Mouse (Mus musculus) neural tube, embryonic 12.5 days (tissue): ENCODE measurements around the gene Olfr791. TPM values are rescaled to one million over a fixed set of nuclear protein-coding genes. Genes with fewer than 3 reads are reported as not detected.

Source experiments
- ATAC-seq: fragments of 200-750 bp; cut with Nextera tagmentation; 2 replicates; pipeline ENCODE4 v1.8.0; 2017; ENCODE audit warnings: low read depth, mild to moderate bottlenecking, moderate TSS enrichment, moderate library complexity; ENCODE audit not compliant: low FRiP score
- H3K27ac ChIP-seq: fragments of 300-500 bp; sonication (generic); 2 replicates; pipeline ENCODE4 v1.5.1; 2016
- H3K27me3 ChIP-seq: fragments of 300-500 bp; sonication (generic); replicated peaks from 2 replicates; pipeline ENCODE4 v1.6.1; 2016; ENCODE audit warnings: mild to moderate bottlenecking
- H3K36me3 ChIP-seq: fragments of 300-500 bp; sonication (generic); 2 replicates; pipeline ENCODE4 v1.6.1; 2016; ENCODE audit warnings: mild to moderate bottlenecking
- H3K4me1 ChIP-seq: fragments of 300-500 bp; sonication (generic); 2 replicates; pipeline ENCODE4 v1.6.1; 2016
- H3K4me2 ChIP-seq: fragments of 300-500 bp; sonication (generic); replicated peaks from 2 replicates; pipeline ENCODE4 v1.6.1; 2016; ENCODE audit warnings: mild to moderate bottlenecking
- H3K4me3 ChIP-seq: fragments of 300-500 bp; sonication (generic); 2 replicates; pipeline ENCODE4 v1.5.1; 2016
- H3K9ac ChIP-seq: fragments of 300-500 bp; sonication (generic); 2 replicates; pipeline ENCODE4 v1.6.1; 2016; ENCODE audit warnings: mild to moderate bottlenecking
- H3K9me3 ChIP-seq: fragments of 300-500 bp; sonication (generic); 2 replicates; pipeline ENCODE4 v1.6.1; 2016; ENCODE audit warnings: mild to moderate bottlenecking
- WGBS: fragments of 180-500 bp; shearing (Covaris S2); methylation state at CpG from one replicate; pipeline ENCODE4 v1.1.7; 2016; 5-methylcytosine and 5-hydroxymethylcytosine counted together
- polyA plus RNA-seq: library from polyadenylated mRNA; unstranded; fragments of >200 nt; fragmentation: Nextera tagmentation; extraction: Ambion mirVana; gene quantifications from 2 replicates; pipeline ENCODE4 v1.2.1, GENCODE M21; 2016

Gene Olfr791
- not detected in 2 replicates for polyA plus RNA-seq

- Histone ChIP-seq H3K4me1 (no peaks in the 10 kb centered on the region), H3K9ac (no peak within 1 kb of the TSS), H3K4me3 (no peak within 1 kb of the TSS), H3K9me3 (no peaks in the 10 kb centered on the region), H3K27me3 (no peaks in the 10 kb centered on the region), H3K36me3 (no peaks in the 10 kb centered on the region), H3K27ac (no peak within 1 kb of the TSS), H3K4me2 (no peak within 1 kb of the TSS)
- ATAC-seq = no peak
- 72% methylated on average over 3 of the region's 3 CpGs for whole genome bisulfite sequencing
These were observed at the start of gene Olfr791 for GRCm38 (mm10) chr10:129521492-129521891. TSS of gene Olfr791 (plus strand) at chr10:129521792.

DNA sequence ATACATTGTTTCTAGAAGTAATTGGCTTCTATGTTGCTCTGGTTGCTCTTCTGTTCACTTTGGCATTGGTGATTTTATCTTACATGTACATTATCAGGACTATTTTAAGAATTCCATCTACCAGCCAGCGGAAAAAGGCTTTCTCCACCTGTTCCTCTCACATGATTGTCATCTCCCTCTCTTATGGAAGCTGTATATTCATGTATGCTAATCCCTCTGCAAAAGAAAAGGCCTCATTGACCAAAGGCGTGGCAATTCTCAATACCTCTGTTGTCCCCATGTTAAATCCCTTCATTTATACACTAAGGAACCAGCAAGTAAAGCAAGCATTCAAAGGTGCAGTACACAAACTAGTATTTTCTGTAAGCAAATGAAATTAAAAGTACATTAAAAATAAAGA, 48.3 kb upstream of the Olfr791 start:
- Histone ChIP-seq H3K4me2 (no peak overlapping the region), H3K4me1 (no peaks in the 10 kb centered on the region), H3K4me3 (no peak overlapping the region), H3K9ac (no peak overlapping the region), H3K9me3 (no peaks in the 10 kb centered on the region), H3K36me3 (no peaks in the 10 kb centered on the region), H3K27me3 (no peaks in the 10 kb centered on the region), H3K27ac (no peak overlapping the region)
- 77% methylated on average over 2 of the region's 2 CpGs for WGBS
- no peak for ATAC-seq

- no peak overlapping the region for H3K4me3 ChIP-seq
- no peaks in the 10 kb centered on the region for H3K27me3 ChIP-seq
- no peaks in the 10 kb centered on the region for H3K9me3 ChIP-seq
- no peak overlapping the region for H3K4me2 ChIP-seq
- H3K4me1 ChIP-seq = no peaks in the 10 kb centered on the region
- H3K9ac ChIP-seq = no peak overlapping the region
- H3K27ac ChIP-seq = no peak overlapping the region
- H3K36me3 ChIP-seq = no peaks in the 10 kb centered on the region
- ATAC-seq = no peak
These were observed 47.9 kb upstream of the Olfr791 start for GRCm38 (mm10) chr10:129473723-129474122.

DNA sequence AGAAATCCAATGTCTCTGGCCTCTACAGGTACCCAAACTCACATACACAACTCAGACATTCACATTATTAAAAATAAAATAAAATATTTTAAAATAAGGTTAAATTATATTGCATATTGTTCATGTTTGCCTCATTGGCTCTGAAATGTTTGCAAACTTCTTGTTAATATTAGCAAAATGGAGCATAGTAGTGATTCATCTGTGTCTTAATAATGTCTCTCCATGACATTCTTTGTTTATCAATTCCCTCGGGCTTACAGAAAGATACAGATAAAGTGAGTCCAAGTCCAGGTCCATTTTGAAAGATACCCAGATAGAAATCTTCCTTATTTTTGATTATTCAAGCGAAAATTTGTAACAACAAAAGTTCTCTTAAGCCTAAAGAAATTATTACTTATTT, 37.1 kb upstream of the Olfr791 start, which contains the start of gene Olfr789:
TSS of gene Olfr789 (plus strand) at position 301 of the 400 bp plus-strand sequence.
- Histone ChIP-seq H3K4me2 (no peak within 1 kb of the TSS), H3K9me3 (no peaks in the 10 kb centered on the region), H3K4me3 (no peak within 1 kb of the TSS), H3K27me3 (no peaks in the 10 kb centered on the region), H3K27ac (no peak within 1 kb of the TSS), H3K36me3 (no peaks in the 10 kb centered on the region), H3K4me1 (no peaks in the 10 kb centered on the region), H3K9ac (no peak within 1 kb of the TSS)
- 68% methylated on average over 2 of the region's 2 CpGs for WGBS
- no peak for ATAC-seq

DNA sequence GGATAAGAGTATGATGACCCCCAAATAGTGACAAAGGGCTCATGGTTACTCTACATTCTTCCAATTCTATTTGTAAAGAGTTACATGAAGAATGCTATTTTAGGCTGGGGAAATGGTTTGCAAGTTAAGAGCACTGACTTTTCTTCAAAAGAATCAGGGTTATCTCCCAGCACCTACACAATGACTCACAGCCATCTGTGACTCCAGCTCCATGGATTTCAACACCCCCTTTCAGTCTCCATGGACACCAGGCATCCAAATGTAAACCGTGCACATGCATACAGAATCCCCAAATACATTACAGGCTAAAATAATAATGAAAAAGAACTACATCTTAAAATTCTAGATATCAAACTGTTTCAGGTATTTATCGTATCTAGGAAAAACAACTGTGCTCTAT, 31.5 kb upstream of the Olfr791 start:
- 79% methylated on average over 2 of the region's 2 CpGs for WGBS
- Histone ChIP-seq H3K4me2 (no peak overlapping the region), H3K9me3 (no peaks in the 10 kb centered on the region)

DNA sequence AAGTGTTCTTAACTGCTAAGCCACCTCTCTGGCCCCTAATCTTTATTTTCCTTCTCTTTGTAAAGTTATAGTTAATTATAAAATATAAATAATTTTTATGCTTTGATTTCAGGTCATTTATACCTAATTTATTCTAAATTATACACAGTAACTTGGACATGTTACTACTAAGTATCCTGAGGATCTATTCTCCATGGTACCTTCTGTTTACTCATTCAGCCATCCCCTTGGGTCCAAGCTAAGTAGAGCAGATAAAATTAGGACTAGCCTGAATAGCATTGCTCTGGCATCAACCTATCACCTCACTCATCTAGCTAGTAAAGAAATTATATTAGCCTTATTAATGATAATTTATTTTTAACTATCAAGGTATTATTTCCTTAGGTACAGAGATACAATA, 23.4 kb upstream of the Olfr791 start, which contains the start of gene Olfr790:
TSS of gene Olfr790 (plus strand) at position 301 of the 400 bp plus-strand sequence.
- Histone ChIP-seq H3K4me2 (no peak within 1 kb of the TSS), H3K9ac (no peak within 1 kb of the TSS), H3K27ac (no peak within 1 kb of the TSS), H3K9me3 (no peaks in the 10 kb centered on the region), H3K4me3 (no peak within 1 kb of the TSS), H3K36me3 (no peaks in the 10 kb centered on the region), H3K4me1 (no peaks in the 10 kb centered on the region), H3K27me3 (no peaks in the 10 kb centered on the region)
- no peak for ATAC-seq

More for the DNA sequence above, 31.5 kb upstream of the Olfr791 start:
- H3K27ac ChIP-seq = no peak overlapping the region
- no peaks in the 10 kb centered on the region for H3K4me1 ChIP-seq
- H3K27me3 ChIP-seq = no peaks in the 10 kb centered on the region
- H3K9ac ChIP-seq = no peak overlapping the region
- no peak overlapping the region for H3K4me3 ChIP-seq
- H3K36me3 ChIP-seq = no peaks in the 10 kb centered on the region
- no peak for ATAC-seq

- WGBS = 76% methylated on average over 1 of the region's 1 CpGs
- H3K4me1 ChIP-seq = no peaks in the 10 kb centered on the region
- no peak for ATAC-seq
These were observed 17.3 kb downstream of the Olfr791 start, which contains the start of gene Olfr792 for GRCm38 (mm10) chr10:129538862-129539261. TSS of gene Olfr792 (plus strand) at chr10:129539162.

GRCm38 (mm10) chr10:129549354-129549753, 27.8 kb downstream of the Olfr791 start:
- H3K27ac ChIP-seq = no peak overlapping the region
- H3K36me3 ChIP-seq = no peaks in the 10 kb centered on the region
- H3K27me3 ChIP-seq = no peaks in the 10 kb centered on the region
- no peak overlapping the region for H3K4me2 ChIP-seq
- H3K4me3 ChIP-seq = no peak overlapping the region
- no peak overlapping the region for H3K9ac ChIP-seq
- 53% methylated on average over 1 of the region's 1 CpGs for WGBS
- H3K9me3 ChIP-seq = peaks cover under 1% of the 10 kb centered on the region; the same call in 1 of the 2 replicates
- H3K4me1 ChIP-seq = no peaks in the 10 kb centered on the region
- ATAC-seq = no peak

More at GRCm38 (mm10) chr10:129538862-129539261, 17.3 kb downstream of the Olfr791 start, which contains the start of gene Olfr792:
- H3K4me3 ChIP-seq = no peak within 1 kb of the TSS
- no peak within 1 kb of the TSS for H3K9ac ChIP-seq
- H3K4me2 ChIP-seq = no peak within 1 kb of the TSS
- H3K27me3 ChIP-seq = no peaks in the 10 kb centered on the region
- no peaks in the 10 kb centered on the region for H3K36me3 ChIP-seq
- H3K9me3 ChIP-seq = peaks cover under 1% of the 10 kb centered on the region; the same call in 1 of the 2 replicates
- H3K27ac ChIP-seq = no peak within 1 kb of the TSS

- H3K9ac ChIP-seq = no peak within 1 kb of the TSS
- 82% methylated on average over 2 of the region's 2 CpGs for WGBS
These were observed 45.8 kb downstream of the Olfr791 start, which contains the start of gene Olfr794 for GRCm38 (mm10) chr10:129567355-129567754. TSS of gene Olfr794 (plus strand) at chr10:129567655.

GRCm38 (mm10) chr10:129577066-129577465, 55.5 kb downstream of the Olfr791 start:
- Histone ChIP-seq H3K4me1 (no peaks in the 10 kb centered on the region), H3K4me3 (no peak overlapping the region), H3K27ac (no peak overlapping the region), H3K9me3 (no peaks in the 10 kb centered on the region), H3K4me2 (no peak overlapping the region), H3K27me3 (no peaks in the 10 kb centered on the region), H3K36me3 (no peaks in the 10 kb centered on the region), H3K9ac (no peak overlapping the region)
- no peak for ATAC-seq
- 67% methylated on average over 1 of the region's 1 CpGs for WGBS

More at GRCm38 (mm10) chr10:129567355-129567754, 45.8 kb downstream of the Olfr791 start, which contains the start of gene Olfr794:
- H3K27ac ChIP-seq = no peak within 1 kb of the TSS
- no peaks in the 10 kb centered on the region for H3K4me1 ChIP-seq
- H3K9me3 ChIP-seq = no peaks in the 10 kb centered on the region
- H3K4me3 ChIP-seq = no peak within 1 kb of the TSS
- H3K36me3 ChIP-seq = no peaks in the 10 kb centered on the region
- no peaks in the 10 kb centered on the region for H3K27me3 ChIP-seq
- H3K4me2 ChIP-seq = no peak within 1 kb of the TSS
- ATAC-seq = no peak

Other genes starting within 250 kb of the Olfr791 start
- gene Olfr780, start 203.7 kb upstream of the Olfr791 start, polyA plus RNA-seq = not detected in 2 replicates
- gene Olfr781, start 192.9 kb upstream of the Olfr791 start, polyA plus RNA-seq = not detected in 2 replicates
- not detected in 2 replicates for gene Olfr782, start 172.9 kb upstream of the Olfr791 start, polyA plus RNA-seq
- 0.06 and 0.19 TPM in 2 replicates for gene Olfr784, start 137.7 kb upstream of the Olfr791 start, polyA plus RNA-seq
- not detected in 2 replicates for gene Olfr785, start 116.4 kb upstream of the Olfr791 start, polyA plus RNA-seq
- not detected in 2 replicates for gene Olfr786, start 94.5 kb upstream of the Olfr791 start, polyA plus RNA-seq
- gene Olfr787, start 59.9 kb upstream of the Olfr791 start, polyA plus RNA-seq = not detected in 2 replicates
- not detected in 2 replicates for gene Olfr788, start 50.8 kb upstream of the Olfr791 start, polyA plus RNA-seq
- gene Olfr789, start 37.0 kb upstream of the Olfr791 start, polyA plus RNA-seq = not detected in 2 replicates
- gene Olfr790, start 23.3 kb upstream of the Olfr791 start, polyA plus RNA-seq = not detected in 2 replicates
- gene Olfr792, start 17.4 kb downstream of the Olfr791 start, polyA plus RNA-seq = not detected in 2 replicates
- not detected in 2 replicates for gene Olfr794, start 45.9 kb downstream of the Olfr791 start, polyA plus RNA-seq
- not detected in 2 replicates for gene Olfr796, start 90.8 kb downstream of the Olfr791 start, polyA plus RNA-seq
- not detected in 2 replicates for gene Olfr798, start 106.1 kb downstream of the Olfr791 start, polyA plus RNA-seq
- not detected in 2 replicates for gene Olfr799, start 115.7 kb downstream of the Olfr791 start, polyA plus RNA-seq
- gene Olfr800, start 135.9 kb downstream of the Olfr791 start, polyA plus RNA-seq = not detected in 2 replicates
- gene Olfr801, start 152.1 kb downstream of the Olfr791 start, polyA plus RNA-seq = not detected in 2 replicates
- not detected in 2 replicates for gene Olfr802, start 166.4 kb downstream of the Olfr791 start, polyA plus RNA-seq
- not detected in 2 replicates for gene Olfr803, start 172.5 kb downstream of the Olfr791 start, polyA plus RNA-seq
- gene Olfr804, start 181.4 kb downstream of the Olfr791 start, polyA plus RNA-seq = not detected in 2 replicates
- not detected in 2 replicates for gene Olfr805, start 207.6 kb downstream of the Olfr791 start, polyA plus RNA-seq
- not detected in 2 replicates for gene Olfr806, start 220.1 kb downstream of the Olfr791 start, polyA plus RNA-seq
- gene Olfr807, start 236.0 kb downstream of the Olfr791 start, polyA plus RNA-seq = not detected in 2 replicates
- not detected in 2 replicates for gene Olfr808, start 243.7 kb downstream of the Olfr791 start, polyA plus RNA-seq